Mouse (Mus musculus) adrenal gland, postnatal 36 days (tissue): Measurements from ENCODE around the gene Plk2. TPM values are rescaled to one million over a fixed set of nuclear protein-coding genes. Genes with fewer than 3 reads are reported as not detected.

Source experiments
- DNase-seq, 2 experiments: peaks; one replicate each; pipeline ENCODE4 v3.0.0; 2021; ENCODE audit warnings: mixed read lengths in 1 of 2
- total RNA-seq, 2 experiments: library from RNA; stranded (reverse); gene quantifications; 2 replicates each; pipeline ENCODE4 v1.2.3; 2021

Gene Plk2
- total RNA-seq, 2 experiments from 2014 or later = 16.1 to 23.0 TPM

DNA sequence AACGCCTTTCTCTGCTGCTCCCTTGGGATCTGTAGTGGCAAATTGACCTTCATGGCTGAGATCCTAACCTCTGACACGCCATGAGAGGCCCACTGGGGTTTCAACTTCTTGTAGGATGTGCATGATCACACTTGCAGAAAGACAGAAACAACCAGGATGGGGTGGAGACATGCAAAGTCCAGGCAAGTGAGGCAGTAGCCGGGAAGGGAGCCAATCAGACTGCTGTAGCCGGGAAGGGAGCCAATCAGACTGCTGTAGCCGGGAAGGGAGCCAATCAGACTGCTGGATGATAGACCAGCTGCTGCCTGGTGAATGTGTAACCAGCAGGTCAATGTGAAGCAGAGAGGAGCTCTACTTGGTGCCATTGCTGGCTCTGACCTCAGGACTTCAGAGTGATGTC, 11.3 kb downstream of the Plk2 start:
- peak in 1 of 2 experiments; percentile 40 for DNase-seq

DNA sequence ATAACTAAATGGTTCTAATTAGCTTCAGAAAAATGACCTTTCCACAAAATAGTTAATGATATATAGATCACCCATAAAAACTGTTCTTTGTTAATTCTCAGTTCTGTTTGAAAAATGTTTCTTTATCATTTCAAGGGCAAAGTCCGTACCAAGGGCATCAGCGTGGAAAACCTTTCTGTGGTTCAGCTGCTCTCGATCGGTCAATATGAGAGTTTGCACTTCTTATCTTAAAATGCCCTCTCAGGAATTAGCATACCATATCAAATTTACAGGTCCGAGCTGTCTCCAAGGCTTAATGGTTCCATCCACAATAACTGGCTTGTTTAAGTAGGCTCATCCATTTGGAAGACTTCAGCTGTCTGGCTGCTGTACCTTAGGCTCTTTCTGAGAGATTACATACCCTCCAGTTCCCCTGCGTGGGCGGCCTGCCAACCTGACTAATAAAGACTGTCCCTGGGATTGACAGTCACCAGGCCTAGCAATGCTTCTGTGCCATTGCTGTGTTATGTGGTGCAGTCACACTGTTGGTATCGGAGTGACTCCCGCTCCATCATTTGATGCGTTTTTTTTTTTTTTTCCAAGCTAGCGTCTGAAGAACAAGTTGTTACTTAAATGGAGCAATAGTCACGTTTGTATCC, 17.8 kb downstream of the Plk2 start:
- peak; percentile 79 to 83 for DNase-seq

DNA sequence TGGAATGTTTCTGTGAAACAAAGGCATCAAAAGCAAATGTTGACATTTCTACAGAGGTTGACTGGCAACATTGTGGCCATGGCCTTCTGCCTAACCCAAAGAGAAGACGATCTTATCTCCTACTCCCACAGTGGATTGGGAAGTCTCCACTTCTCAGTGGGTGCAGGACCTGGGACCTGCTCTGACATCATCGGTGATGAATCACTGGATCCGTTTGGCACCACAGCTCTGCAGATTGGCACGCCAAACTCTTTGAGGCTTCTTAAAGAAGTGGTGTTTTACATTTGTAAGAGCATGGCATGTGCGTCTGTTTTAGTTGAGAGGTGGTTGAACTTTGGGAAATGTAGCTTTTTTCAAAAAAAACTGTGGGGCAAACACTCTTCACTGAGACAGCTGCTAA, 23.8 kb downstream of the Plk2 start:
- peak; percentile 31 to 42 for DNase-seq

DNA sequence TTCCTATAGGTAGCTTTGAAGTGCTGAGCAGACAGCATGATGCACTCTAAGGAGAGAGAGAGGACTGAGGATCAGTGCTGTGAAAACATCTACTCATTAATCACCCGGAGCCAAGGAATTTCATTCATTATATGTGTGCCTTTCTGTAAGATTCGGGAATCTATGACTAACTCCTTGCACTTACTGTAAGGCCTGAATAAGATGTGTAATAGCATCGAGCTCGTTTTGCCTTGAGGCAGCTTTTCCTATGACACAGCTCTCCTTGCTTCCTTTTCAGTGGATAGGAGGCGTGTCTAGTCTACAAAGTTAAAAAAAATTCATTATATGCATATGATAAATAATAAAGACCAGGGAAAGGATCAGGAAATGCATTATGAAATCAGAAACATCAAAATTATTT, 24.8 kb downstream of the Plk2 start:
- DNase-seq = no peak

DNA sequence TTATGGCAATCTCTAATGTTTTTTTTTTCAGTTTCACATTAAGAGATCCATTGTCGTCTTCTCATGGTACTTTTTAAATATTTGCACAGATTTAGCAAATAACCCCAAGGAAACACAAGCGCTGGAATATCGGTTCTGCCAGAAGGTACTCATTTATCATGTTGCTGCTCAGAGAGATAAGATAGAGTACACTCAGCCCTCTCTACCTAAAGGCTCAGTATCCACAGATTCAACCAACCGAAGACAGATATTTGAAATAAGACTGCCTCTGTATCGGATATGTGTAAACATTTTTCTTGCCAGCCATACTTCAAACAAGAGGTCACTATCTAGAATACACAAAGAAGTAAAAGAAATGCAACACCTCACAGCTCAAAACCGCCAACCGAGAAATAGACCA, 27.6 kb downstream of the Plk2 start:
- no peak for DNase-seq

DNA sequence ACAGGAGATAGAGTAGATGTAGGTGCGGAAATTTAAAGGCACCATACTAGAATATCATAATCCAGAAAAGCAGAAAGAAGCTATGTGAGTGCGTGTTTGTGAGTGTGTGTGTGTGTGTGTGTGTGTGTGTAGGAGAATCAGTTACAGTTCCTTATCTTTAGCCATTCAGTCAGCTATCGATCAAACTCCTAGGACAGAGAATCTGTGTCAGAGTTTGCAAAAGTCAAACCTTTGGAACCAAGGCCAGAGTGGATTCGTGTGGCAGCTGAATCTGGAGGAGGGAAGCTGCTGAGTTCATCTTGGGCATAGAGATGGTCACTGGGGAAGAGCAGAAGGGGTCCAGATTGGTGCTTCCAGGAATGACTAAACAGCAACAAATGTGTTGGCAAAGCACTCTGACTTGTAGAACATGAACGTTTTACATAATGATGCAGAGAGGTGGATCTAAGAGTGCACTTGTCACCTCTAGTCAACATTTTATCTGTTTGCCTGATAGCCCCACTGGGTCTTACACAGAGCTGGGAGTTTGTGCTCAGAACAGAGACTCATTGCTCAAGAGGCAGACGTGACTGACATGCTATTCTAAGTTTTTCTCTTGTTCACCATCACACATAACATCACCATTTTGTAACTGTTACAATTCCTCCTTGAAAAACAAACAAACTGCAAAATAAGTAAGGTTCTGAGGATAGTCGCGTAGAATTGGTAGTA, 30.8 kb downstream of the Plk2 start:
- peak in 1 of 2 experiments; percentile 3 for DNase-seq

DNA sequence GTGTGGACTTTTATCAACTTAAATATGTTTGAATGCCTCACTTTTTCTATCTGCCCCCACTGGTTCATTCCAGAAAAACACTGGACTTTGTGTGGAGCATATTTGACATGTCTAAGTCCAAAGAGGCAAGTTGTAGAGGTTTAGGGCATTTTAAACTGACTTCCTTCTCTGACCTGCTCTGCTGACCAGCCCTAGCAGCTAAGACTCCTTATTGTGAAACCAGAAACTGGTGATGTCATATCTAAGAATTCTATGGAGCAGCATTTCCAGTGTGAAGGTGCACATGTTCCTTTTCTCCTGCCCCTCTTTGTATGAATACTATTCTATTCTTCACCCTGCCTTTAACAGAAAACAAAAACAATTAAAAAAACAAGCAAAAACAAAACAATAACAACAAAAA, 36.5 kb downstream of the Plk2 start:
- no peak for DNase-seq

DNA sequence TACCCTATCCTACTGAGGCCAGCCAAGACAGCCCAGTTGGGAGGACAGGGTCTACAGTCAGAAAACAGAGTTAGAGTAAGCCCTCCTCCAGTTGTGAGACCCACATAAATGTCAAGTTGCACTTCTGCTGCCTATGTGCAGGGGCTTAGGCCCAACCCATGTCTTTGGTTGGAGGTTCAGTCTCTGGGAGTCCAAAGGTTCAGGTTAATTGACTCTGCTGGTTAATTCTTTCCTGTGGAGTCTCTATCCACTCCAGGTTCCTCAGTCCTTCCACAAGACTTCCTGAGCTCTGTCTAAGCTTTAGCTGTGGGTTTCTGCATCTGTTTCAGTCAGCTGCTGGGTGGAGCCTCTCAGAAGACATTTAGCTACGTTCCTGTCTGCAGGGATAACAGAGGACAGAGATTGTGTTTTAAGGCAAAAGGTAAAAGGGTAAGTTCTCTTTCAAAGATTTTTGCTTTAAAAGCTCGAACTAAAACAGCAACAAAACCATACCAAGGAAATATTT, 37.3 kb downstream of the Plk2 start:
- no peak for DNase-seq

DNA sequence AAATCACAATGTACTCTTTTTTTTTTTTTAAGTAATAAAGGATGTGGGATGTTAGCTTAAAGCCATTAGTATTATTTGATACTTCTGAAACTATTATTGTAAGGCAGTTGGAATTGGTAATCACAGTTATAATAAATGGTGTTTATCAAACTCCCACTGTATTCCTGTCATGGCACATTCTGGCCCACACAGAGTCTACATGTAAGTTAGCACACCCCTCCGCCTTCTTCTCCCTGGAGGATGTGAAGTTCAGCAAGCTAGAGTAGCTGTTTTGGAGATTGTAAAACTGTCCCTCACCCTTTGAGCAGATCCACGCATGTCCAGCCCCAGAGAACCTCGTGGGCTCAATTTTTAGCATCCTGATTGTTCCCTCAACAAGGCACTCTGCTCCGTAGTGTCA, 37.8 kb downstream of the Plk2 start:
- DNase-seq = no peak

DNA sequence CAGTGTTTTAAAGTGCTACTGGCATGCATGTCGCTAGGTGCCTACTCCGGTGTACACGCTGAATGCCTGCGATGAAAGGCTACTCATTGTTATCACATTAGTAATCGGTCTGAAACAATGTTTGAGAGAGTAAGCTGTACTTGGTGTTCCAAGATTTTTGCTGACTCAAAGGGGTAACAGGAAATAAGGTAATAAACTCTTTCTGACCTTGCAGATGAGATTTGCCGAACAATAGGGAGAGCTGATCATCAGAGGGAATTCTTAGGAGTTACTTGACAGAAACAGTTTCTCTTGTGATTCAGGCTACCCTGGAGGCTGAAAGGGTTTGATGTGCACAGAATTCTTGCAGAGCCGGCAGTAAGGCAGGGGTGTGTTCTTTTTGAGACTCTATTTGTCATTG, 41.8 kb downstream of the Plk2 start:
- DNase-seq = no peak

DNA sequence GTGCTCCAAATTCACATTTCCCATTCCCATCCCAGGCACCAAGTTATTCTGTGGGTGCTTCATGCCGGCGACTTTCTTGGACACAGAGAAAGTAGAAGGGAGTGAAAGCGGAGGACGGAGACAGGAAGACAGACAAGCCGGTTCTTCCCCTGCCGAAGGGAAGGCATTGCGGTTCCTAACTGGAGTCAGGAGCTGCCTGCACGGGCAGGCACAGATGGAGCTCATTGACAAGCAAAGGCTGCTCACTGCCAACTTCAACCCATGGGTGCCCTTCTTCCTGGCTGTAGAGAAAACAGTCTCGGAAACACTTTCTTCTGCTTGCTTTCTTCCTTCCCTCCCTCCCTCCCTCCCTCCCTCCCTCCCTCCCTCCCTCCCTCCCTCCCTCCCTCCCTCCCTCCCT, 43.8 kb downstream of the Plk2 start:
- no peak for DNase-seq

DNA sequence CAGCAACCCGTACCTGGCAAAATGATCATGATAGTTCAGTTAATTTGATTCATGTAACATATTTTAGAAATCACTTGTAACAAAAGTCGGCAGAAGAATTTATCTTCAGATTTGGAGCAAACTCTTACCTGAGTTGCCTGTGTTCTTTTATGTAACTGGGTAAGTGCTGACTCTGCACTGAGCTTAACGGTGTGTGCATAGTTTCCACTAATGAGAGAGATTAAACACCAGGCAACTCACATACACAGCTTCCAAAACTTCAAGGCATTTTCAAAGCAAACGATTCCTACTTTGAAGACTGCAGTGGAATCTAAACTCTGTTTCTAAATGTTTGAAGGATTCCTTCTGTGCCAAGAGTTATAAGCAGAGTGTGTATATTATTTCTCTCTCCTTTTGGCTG, 49.5 kb downstream of the Plk2 start:
- no peak for DNase-seq

DNA sequence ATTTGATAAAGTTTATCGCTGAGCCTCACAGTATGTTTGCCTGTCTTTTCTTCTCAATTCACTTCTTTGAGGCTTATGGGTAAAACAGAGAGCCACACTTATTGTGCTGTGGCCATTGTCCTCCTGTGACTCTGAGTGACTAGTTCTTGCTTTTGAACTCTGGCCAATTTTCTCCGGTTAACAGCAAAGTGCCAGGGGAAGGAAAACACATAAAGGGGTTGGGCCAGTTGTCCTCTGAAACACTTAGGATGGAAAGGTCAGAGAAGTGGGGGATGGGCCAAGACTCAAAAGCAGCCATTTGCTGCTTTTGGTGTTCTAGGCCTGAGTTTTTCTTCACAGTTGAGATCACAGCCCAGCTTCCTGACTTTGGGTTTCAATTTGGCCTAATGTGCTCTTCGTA, 50.0 kb downstream of the Plk2 start:
- peak in 1 of 2 experiments; percentile 13 for DNase-seq

DNA sequence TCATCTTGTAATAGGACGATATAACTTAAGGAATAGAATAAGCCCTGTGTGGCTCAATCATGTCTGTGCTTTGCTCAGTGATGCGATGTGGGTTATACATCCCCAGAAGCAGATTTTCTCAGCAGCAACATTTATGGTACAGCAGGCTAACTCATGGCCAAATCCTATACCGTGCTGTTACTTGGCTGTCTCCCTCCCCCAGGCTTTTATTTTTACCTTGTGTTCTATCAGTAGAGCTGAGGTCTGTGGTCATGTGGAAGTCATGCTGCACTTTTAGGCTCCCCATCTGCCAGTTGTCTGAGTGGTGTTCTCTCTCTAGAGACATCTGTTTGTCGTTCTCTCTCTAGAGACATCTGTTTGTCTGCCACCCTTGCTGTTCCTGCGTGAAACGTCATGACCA, 51.6 kb downstream of the Plk2 start:
- DNase-seq = no peak

DNA sequence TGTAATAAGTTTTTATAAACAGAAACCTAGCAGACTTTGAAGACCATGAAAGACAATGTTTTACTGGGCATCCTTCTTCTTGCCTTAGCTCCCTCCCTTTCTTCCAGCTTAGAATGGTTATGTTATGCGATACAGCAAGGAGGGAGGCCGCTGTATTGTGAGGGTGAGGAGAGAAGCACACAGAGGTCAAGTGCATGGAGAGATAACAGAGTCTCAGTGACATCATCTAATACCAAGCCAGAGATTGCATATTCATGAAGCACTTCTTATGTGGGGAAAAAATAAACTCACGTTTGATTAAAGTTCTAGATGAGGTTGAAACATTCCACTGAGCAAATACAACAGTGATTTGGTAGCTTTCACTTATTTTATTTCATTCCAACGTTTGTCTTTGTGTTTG, 55.2 kb downstream of the Plk2 start:
- DNase-seq = no peak

Other genes with a start within 250 kb of the Plk2 start
- 10 to 100 TPM; 20.3 to 30.4 TPM for gene Rab3c, start 114.0 kb upstream of the Plk2 start, total RNA-seq
- gene Gapt, start 37.8 kb upstream of the Plk2 start, total RNA-seq = under 1 TPM in 1 of 2 experiments, not detected in 1; 0.13 TPM